Mouse (Mus musculus) heart, embryonic 14.5 days (tissue): ENCODE results near the gene Hoxa1. TPM values are rescaled to one million over a fixed set of nuclear protein-coding genes. Genes with fewer than 3 reads are reported as not detected.

Experiments used
- ATAC-seq: fragments of 200-750 bp; cut with Nextera tagmentation; 2 replicates; pipeline ENCODE4 v1.8.0; 2017; ENCODE audit warnings: low read depth, moderate TSS enrichment; ENCODE audit not compliant: insufficient number of reproducible peaks, insufficient read depth, low FRiP score
- H3K27ac ChIP-seq, 2 experiments: fragments of 200-500 bp in 1 of 2; fragments of 300-500 bp in 1 of 2; sonication (generic) in 1 of 2; replicated peaks in 1 of 2; 2 replicates each; pipeline ENCODE4 v1.5.1; 2012 to 2014; ENCODE audit warnings: low read depth in 2 of 2, low read length in 2 of 2, control low read depth in 1 of 2, mild to moderate bottlenecking in 1 of 2, mixed read lengths in 1 of 2; ENCODE audit not compliant: control insufficient read depth in 1 of 2, insufficient read depth in 1 of 2
- H3K27me3 ChIP-seq: fragments of 300-500 bp; sonication (generic); 2 replicates; pipeline ENCODE4 v1.6.1; 2014; ENCODE audit warnings: mild to moderate bottlenecking, low read length, control low read depth; ENCODE audit not compliant: control insufficient read depth, insufficient read depth
- H3K36me3 ChIP-seq: fragments of 300-500 bp; sonication (generic); 2 replicates; pipeline ENCODE4 v1.6.1; 2014; ENCODE audit warnings: mild to moderate bottlenecking, control low read depth, low read length, mixed read lengths; ENCODE audit not compliant: control insufficient read depth, insufficient read depth
- H3K4me1 ChIP-seq, 2 experiments: fragments of 200-500 bp in 1 of 2; fragments of 300-500 bp in 1 of 2; sonication (generic) in 1 of 2; 2 replicates each; pipeline ENCODE4 v1.6.1; 2012 to 2014; ENCODE audit warnings: low read length in 2 of 2, control low read depth in 1 of 2, mixed read lengths in 1 of 2; ENCODE audit not compliant: control insufficient read depth in 2 of 2, insufficient read depth in 2 of 2
- H3K4me2 ChIP-seq: fragments of 300-500 bp; sonication (generic); 2 replicates; pipeline ENCODE4 v1.6.1; 2014; ENCODE audit warnings: mild to moderate bottlenecking, low read length
- H3K4me3 ChIP-seq, 2 experiments: fragments of 200-500 bp in 1 of 2; fragments of 300-500 bp in 1 of 2; sonication (generic) in 1 of 2; 2 replicates each; pipeline ENCODE4 v1.5.1; 2012 to 2014; ENCODE audit warnings: low read length in 2 of 2, mild to moderate bottlenecking in 2 of 2, control low read depth in 1 of 2, low read depth in 1 of 2, moderate library complexity in 1 of 2; ENCODE audit not compliant: control insufficient read depth in 1 of 2, insufficient read depth in 1 of 2
- H3K9ac ChIP-seq: fragments of 300-500 bp; sonication (generic); 2 replicates; pipeline ENCODE4 v1.6.1; 2014; ENCODE audit warnings: mild to moderate bottlenecking, low read length
- H3K9me3 ChIP-seq: fragments of 300-500 bp; sonication (generic); 2 replicates; pipeline ENCODE4 v1.6.1; 2016; ENCODE audit warnings: low read length, control low read depth; ENCODE audit not compliant: control insufficient read depth
- WGBS: fragments of 180-500 bp; shearing (Covaris S2); extraction: QIAGEN DNeasy Blood & Tissue Kit; methylation state at CpG from one replicate; pipeline ENCODE4 v1.1.7; 2014; 5-methylcytosine and 5-hydroxymethylcytosine counted together
- polyA plus RNA-seq: library from polyadenylated mRNA; unstranded; fragments of >200 nt; fragmentation: Nextera tagmentation; extraction: Ambion mirVana; gene quantifications from 2 replicates; pipeline ENCODE4 v1.2.1, GENCODE M21; 2014

The Hoxa1 gene
- polyA plus RNA-seq = 0.75 and 0.82 TPM in 2 replicates

GRCm38 (mm10) chr6:52158276-52159051, at the start of gene Hoxa1:
Hoxa1 (minus strand) TSS chr6:52158317.
- H3K4me1 ChIP-seq = peaks cover 3 to 15% of the 10 kb centered on the region in 2 experiments; a peak in 3 of 4 replicates
- H3K36me3 ChIP-seq = no peaks in the 10 kb centered on the region
- peak within 1 kb of the TSS; percentile 99 for H3K4me2 ChIP-seq
- no peaks in the 10 kb centered on the region for H3K9me3 ChIP-seq
- peak; percentile 67 for ATAC-seq
- peak within 1 kb of the TSS; percentile 55 to 67 for H3K27ac ChIP-seq
- H3K27me3 ChIP-seq = peaks cover 100% of the 10 kb centered on the region
- 1% methylated on average over 52 of the region's 55 CpGs for WGBS
- peak within 1 kb of the TSS; percentile 67 for H3K9ac ChIP-seq
- H3K4me3 ChIP-seq = peak within 1 kb of the TSS; percentile 63 to 67

GRCm38 (mm10) chr6:52207684-52207976, 49.5 kb upstream of the Hoxa1 start:
- Histone ChIP-seq H3K4me1 (peaks cover 5 to 19% of the 10 kb centered on the region in 2 experiments; a peak in 3 of 4 replicates), H3K4me2 (no peak overlapping the region), H3K4me3 (no peak overlapping the region), H3K9ac (no peak overlapping the region), H3K27ac (no peak overlapping the region), H3K36me3 (no peaks in the 10 kb centered on the region), H3K9me3 (no peaks in the 10 kb centered on the region), H3K27me3 (peaks cover 100% of the 10 kb centered on the region)
- ATAC-seq = no peak

- peaks cover 5 to 19% of the 10 kb centered on the region in 2 experiments; a peak in 3 of 4 replicates for H3K4me1 ChIP-seq
- H3K27ac ChIP-seq = no peak overlapping the region
- H3K9me3 ChIP-seq = no peaks in the 10 kb centered on the region
- 6% methylated on average over 4 of the region's 4 CpGs for WGBS
- no peak for ATAC-seq
- H3K36me3 ChIP-seq = no peaks in the 10 kb centered on the region
- no peak overlapping the region for H3K9ac ChIP-seq
- no peak overlapping the region for H3K4me3 ChIP-seq
- H3K27me3 ChIP-seq = peaks cover 100% of the 10 kb centered on the region
- H3K4me2 ChIP-seq = no peak overlapping the region
Measured at GRCm38 (mm10) chr6:52206882-52207683, 49.0 kb upstream of the Hoxa1 start.

GRCm38 (mm10) chr6:52205638-52206621, 47.8 kb upstream of the Hoxa1 start:
- no peak overlapping the region for H3K9ac ChIP-seq
- peaks cover 100% of the 10 kb centered on the region for H3K27me3 ChIP-seq
- H3K36me3 ChIP-seq = no peaks in the 10 kb centered on the region
- peaks cover 2 to 19% of the 10 kb centered on the region in 2 experiments; a peak in 3 of 4 replicates for H3K4me1 ChIP-seq
- H3K4me2 ChIP-seq = no peak overlapping the region
- H3K4me3 ChIP-seq = no peak overlapping the region
- H3K27ac ChIP-seq = no peak overlapping the region
- 2% methylated on average over 55 of the region's 55 CpGs for WGBS
- no peaks in the 10 kb centered on the region for H3K9me3 ChIP-seq
- ATAC-seq = no peak

GRCm38 (mm10) chr6:52205221-52205620, 47.1 kb upstream of the Hoxa1 start:
- H3K36me3 ChIP-seq = no peaks in the 10 kb centered on the region
- H3K9ac ChIP-seq = no peak overlapping the region
- peaks cover 2 to 19% of the 10 kb centered on the region in 2 experiments; a peak in 3 of 4 replicates for H3K4me1 ChIP-seq
- no peak overlapping the region for H3K4me2 ChIP-seq
- no peak for ATAC-seq
- no peaks in the 10 kb centered on the region for H3K9me3 ChIP-seq
- 3% methylated on average over 14 of the region's 14 CpGs for WGBS
- peaks cover 100% of the 10 kb centered on the region for H3K27me3 ChIP-seq
- no peak overlapping the region for H3K27ac ChIP-seq
- no peak overlapping the region for H3K4me3 ChIP-seq

- Histone ChIP-seq H3K27me3 (peaks cover 100% of the 10 kb centered on the region), H3K4me1 (peaks cover 2 to 19% of the 10 kb centered on the region in 2 experiments; a peak in 3 of 4 replicates), H3K9me3 (no peaks in the 10 kb centered on the region), H3K4me2 (peak within 1 kb of the TSS; percentile 59), H3K4me3 (peak within 1 kb of the TSS; percentile 33 to 36), H3K9ac (peak within 1 kb of the TSS; percentile 28; the same call in 1 of the 2 replicates), H3K27ac (no peak within 1 kb of the TSS), H3K36me3 (no peaks in the 10 kb centered on the region)
- under 1% methylated on average over 65 of the region's 65 CpGs for WGBS
- ATAC-seq = no peak
Measured at GRCm38 (mm10) chr6:52204050-52204752, 46.1 kb upstream of the Hoxa1 start, which contains the start of gene Hoxa5. Hoxa5 (minus strand) TSS chr6:52204587.
